Mouse (Mus musculus) layer of hippocampus, adult 8-10 months (tissue): ENCODE data around the gene Glyctk. TPM values are rescaled to one million over a fixed set of nuclear protein-coding genes. Genes with fewer than 3 reads are reported as not detected.

Experiments used
- DNase-seq, 2 experiments: peaks; one replicate each; pipeline ENCODE4 v3.0.0; 2022; ENCODE audit warnings: low spot score in 2 of 2
- total RNA-seq, 4 experiments: library from RNA; stranded (reverse); gene quantifications; 2 replicates each; pipeline ENCODE4 v1.2.4; 2022

Gene Glyctk
- total RNA-seq, 4 experiments from 2014 or later: 3.5 to 6.2 (median 5.9) TPM

GRCm38 (mm10) chr9:106148541-106149398 is 9.2 kb downstream of the Glyctk start:
- DNase-seq: no peak

- DNase-seq: no peak
Observed at GRCm38 (mm10) chr9:106147851-106148431, 10.0 kb downstream of the Glyctk start.

GRCm38 (mm10) chr9:106147281-106147680 is 10.7 kb downstream of the Glyctk start:
- DNase-seq: no peak

GRCm38 (mm10) chr9:106145582-106145981 is 12.4 kb downstream of the Glyctk start:
- no peak for DNase-seq

GRCm38 (mm10) chr9:106144176-106144575 is 13.8 kb downstream of the Glyctk start:
- no peak for DNase-seq

GRCm38 (mm10) chr9:106141955-106142354 is 16.0 kb downstream of the Glyctk start:
- DNase-seq: no peak

GRCm38 (mm10) chr9:106139763-106140162 is 18.2 kb downstream of the Glyctk start:
- no peak for DNase-seq

GRCm38 (mm10) chr9:106137671-106138216 is 20.2 kb downstream of the Glyctk start:
- no peak for DNase-seq

GRCm38 (mm10) chr9:106130250-106130649 is 27.7 kb downstream of the Glyctk start:
- DNase-seq: no peak

- DNase-seq: no peak
Observed at GRCm38 (mm10) chr9:106129072-106129471, 28.9 kb downstream of the Glyctk start.

- peak in 1 of 2 experiments; percentile 23 for DNase-seq
Observed at GRCm38 (mm10) chr9:106126786-106127251, 31.1 kb downstream of the Glyctk start.

- peak in 1 of 2 experiments; percentile 29 for DNase-seq
Observed at GRCm38 (mm10) chr9:106123599-106123998, 34.3 kb downstream of the Glyctk start.

- no peak for DNase-seq
Observed at GRCm38 (mm10) chr9:106119075-106119474, 38.9 kb downstream of the Glyctk start.

- no peak for DNase-seq
Observed at GRCm38 (mm10) chr9:106115801-106116424, 42.0 kb downstream of the Glyctk start.

- peak; percentile 47 to 80 for DNase-seq
Observed at GRCm38 (mm10) chr9:106112770-106113423, 45.0 kb downstream of the Glyctk start.

- no peak for DNase-seq
Observed at GRCm38 (mm10) chr9:106106241-106106640, 51.7 kb downstream of the Glyctk start.

GRCm38 (mm10) chr9:106104401-106104800 is 53.5 kb downstream of the Glyctk start:
- no peak for DNase-seq
